Mouse (Mus musculus) liver, embryonic 13.5 days (tissue): Measurements from ENCODE around the gene Gm42791. TPM values are rescaled to one million over a fixed set of nuclear protein-coding genes. Genes with fewer than 3 reads are reported as not detected.

Source experiments
- ATAC-seq: fragments of 200-750 bp; cut with Nextera tagmentation; 2 replicates; pipeline ENCODE4 v1.8.0; 2017; ENCODE audit warnings: low read depth, mild to moderate bottlenecking, moderate number of reproducible peaks, moderate library complexity
- DNase-seq: peaks from one replicate; pipeline ENCODE4 v3.0.0; 2022
- H3K27ac ChIP-seq: fragments of 300-500 bp; sonication (generic); 2 replicates; pipeline ENCODE4 v1.5.1; 2015; ENCODE audit warnings: moderate library complexity, mild to moderate bottlenecking, inconsistent platforms
- H3K27me3 ChIP-seq: fragments of 300-500 bp; sonication (generic); 2 replicates; pipeline ENCODE4 v1.6.1; 2015; ENCODE audit warnings: mild to moderate bottlenecking, inconsistent platforms
- H3K36me3 ChIP-seq: fragments of 300-500 bp; sonication (generic); 2 replicates; pipeline ENCODE4 v1.6.1; 2015; ENCODE audit warnings: mild to moderate bottlenecking, inconsistent platforms
- H3K4me1 ChIP-seq: fragments of 300-500 bp; sonication (generic); replicated peaks from 2 replicates; pipeline ENCODE4 v1.6.1; 2015; ENCODE audit warnings: inconsistent platforms
- H3K4me2 ChIP-seq: fragments of 300-500 bp; sonication (generic); 2 replicates; pipeline ENCODE4 v1.6.1; 2015; ENCODE audit warnings: inconsistent platforms, mild to moderate bottlenecking, moderate library complexity
- H3K4me3 ChIP-seq: fragments of 300-500 bp; sonication (generic); replicated peaks from 2 replicates; pipeline ENCODE4 v1.5.1; 2015; ENCODE audit warnings: mild to moderate bottlenecking, inconsistent platforms
- H3K9ac ChIP-seq: fragments of 300-500 bp; sonication (generic); 2 replicates; pipeline ENCODE4 v1.6.1; 2015; ENCODE audit warnings: mild to moderate bottlenecking, inconsistent platforms
- H3K9me3 ChIP-seq: fragments of 300-500 bp; sonication (generic); replicated peaks from 2 replicates; pipeline ENCODE4 v1.6.1; 2016; ENCODE audit warnings: inconsistent platforms
- WGBS: fragments of 180-500 bp; shearing (Covaris S2); methylation state at CpG from one replicate; pipeline ENCODE4 v1.1.7; 2015; ENCODE audit not compliant: insufficient replicate concordance; 5-methylcytosine and 5-hydroxymethylcytosine counted together
- polyA plus RNA-seq: library from polyadenylated mRNA; unstranded; fragments of >200 nt; fragmentation: Nextera tagmentation; extraction: Ambion mirVana; gene quantifications from 2 replicates; pipeline ENCODE4 v1.2.1, GENCODE M21; 2015

Gene Gm42791
- polyA plus RNA-seq, 1 experiment from 2014 or later: 0.86 TPM

DNA sequence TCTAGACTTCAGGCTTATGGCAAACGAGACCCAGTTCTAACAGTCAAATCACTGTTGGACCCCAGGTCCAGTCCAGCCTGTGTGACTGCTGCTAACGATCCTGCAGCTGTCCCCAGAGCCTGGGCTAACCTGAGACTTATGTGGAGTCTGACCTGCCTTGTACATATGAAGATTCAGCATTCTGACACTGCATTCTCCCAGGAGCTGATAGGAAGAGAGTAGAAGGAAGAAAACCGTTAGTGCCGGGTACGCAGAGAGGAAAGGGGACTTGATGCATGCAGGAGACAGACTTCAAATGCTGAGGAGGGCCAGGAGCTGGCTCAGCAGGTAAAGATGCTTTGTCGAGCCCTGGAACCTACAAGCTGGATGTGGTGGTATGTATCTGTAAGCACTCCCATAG, 59.1 kb downstream of the Gm42791 start:
- H3K9me3 ChIP-seq: peaks cover 6% of the 10 kb centered on the region; the same call in 1 of the 2 replicates
- no peak for DNase-seq
- H3K4me2 ChIP-seq: peak overlapping the region; percentile 45
- ATAC-seq: peak; percentile 36
- peaks cover 71% of the 10 kb centered on the region for H3K4me1 ChIP-seq
- H3K27me3 ChIP-seq: no peaks in the 10 kb centered on the region
- peak overlapping the region; percentile 26; the same call in 1 of the 2 replicates for H3K9ac ChIP-seq
- H3K4me3 ChIP-seq: no peak overlapping the region
- peak overlapping the region; percentile 93 for H3K27ac ChIP-seq
- peaks cover 4% of the 10 kb centered on the region for H3K36me3 ChIP-seq
- WGBS: 31% methylated on average over 6 of the region's 6 CpGs

DNA sequence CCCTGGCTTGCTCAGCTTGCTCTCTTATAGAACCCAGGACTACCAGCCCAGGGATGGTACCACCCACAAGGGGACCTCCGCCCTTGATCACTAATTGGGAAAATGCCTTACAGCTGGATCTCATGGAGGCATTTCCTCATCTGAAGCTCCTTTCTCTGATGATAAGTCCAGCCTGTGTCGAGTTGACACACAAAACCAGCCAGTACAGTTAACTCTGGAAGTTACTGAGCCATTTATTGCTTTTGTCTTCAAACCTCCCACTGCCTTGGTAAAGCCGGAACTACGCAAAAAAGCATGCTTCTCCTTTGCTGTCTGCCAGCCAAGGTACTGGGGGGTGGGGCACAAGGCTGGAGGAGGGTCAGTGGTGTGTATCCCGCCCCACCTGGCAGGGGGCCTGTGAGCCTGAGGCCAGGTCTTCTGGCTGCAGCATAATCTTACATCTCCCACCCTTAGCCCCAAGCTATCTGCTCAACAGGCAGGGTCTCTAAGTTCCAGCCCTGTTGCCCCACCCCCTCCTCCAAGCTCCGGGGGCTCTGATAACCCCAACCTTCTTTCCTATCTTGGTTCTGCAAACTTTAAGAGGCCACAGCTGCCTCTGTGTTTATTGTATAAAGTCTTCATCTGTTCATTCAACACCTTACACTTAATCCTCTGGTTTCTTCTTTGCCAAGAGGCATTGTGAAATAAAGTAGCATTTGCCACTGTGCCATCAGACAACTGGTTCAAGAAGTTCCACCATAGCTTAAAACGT, 59.7 kb downstream of the Gm42791 start:
- H3K4me1 ChIP-seq: peaks cover 77% of the 10 kb centered on the region
- H3K9ac ChIP-seq: peak overlapping the region; percentile 41
- H3K9me3 ChIP-seq: peaks cover 6% of the 10 kb centered on the region; the same call in 1 of the 2 replicates
- H3K4me2 ChIP-seq: peak overlapping the region; percentile 45
- ATAC-seq (peak; percentile 98), DNase-seq (peak; percentile 86)
- WGBS: 18% methylated on average over 7 of the region's 7 CpGs
- H3K4me3 ChIP-seq: peak overlapping the region; percentile 1; the same call in 1 of the 2 replicates
- no peaks in the 10 kb centered on the region for H3K27me3 ChIP-seq
- peak overlapping the region; percentile 93 for H3K27ac ChIP-seq
- peaks cover 4% of the 10 kb centered on the region for H3K36me3 ChIP-seq

DNA sequence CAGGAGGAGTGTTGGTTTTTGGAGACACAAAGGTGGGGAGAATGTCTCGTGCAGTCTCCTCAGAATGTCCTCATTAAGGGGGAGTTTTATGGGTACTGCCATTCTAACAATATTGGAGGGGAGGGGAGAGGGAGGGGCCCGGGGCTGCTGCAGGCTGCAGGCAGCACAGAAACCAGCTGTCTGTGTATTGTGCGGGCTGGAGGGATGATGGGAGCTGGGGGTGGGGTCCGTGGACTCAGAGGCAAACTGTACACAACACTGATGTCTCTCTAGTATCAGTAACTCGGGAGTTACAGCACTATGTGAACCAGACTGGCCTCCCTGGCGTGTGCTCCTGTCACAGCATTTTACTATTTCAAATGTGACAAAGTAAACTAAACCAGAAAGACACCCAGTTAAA, 60.5 kb downstream of the Gm42791 start:
- peaks cover 6% of the 10 kb centered on the region; the same call in 1 of the 2 replicates for H3K9me3 ChIP-seq
- H3K36me3 ChIP-seq: peaks cover 4% of the 10 kb centered on the region
- ATAC-seq: 0 out of 2 replicates have a peak, but pooled peaks have one; percentile 12
- WGBS: 43% methylated on average over 6 of the region's 6 CpGs
- peak overlapping the region; percentile 93 for H3K27ac ChIP-seq
- H3K27me3 ChIP-seq: no peaks in the 10 kb centered on the region
- H3K4me2 ChIP-seq: peak overlapping the region; percentile 45
- H3K9ac ChIP-seq: peak overlapping the region; percentile 41
- peaks cover 78% of the 10 kb centered on the region for H3K4me1 ChIP-seq
- DNase-seq: no peak
- peak overlapping the region; percentile 10; the same call in 1 of the 2 replicates for H3K4me3 ChIP-seq

DNA sequence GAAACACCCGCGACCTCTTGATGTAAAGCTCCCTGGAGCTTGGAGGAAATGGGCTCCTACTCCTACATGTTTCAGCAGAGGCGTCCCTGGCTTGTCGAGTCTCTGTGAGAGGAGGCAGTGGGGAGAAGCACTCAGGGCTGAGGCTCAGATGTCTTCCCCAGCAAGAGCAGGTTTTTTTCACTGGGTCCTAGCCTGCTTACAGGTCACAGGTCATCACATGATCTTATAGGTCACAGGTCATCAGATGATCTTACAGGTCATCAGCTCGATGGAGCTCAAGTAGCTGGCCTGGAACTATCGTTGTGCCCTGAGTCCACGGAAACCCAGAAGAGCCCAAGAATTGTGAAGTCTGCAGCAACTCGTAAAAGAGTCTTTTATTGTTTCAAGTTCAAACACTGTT, 61.2 kb downstream of the Gm42791 start:
- H3K36me3 ChIP-seq: peaks cover 4% of the 10 kb centered on the region
- H3K4me1 ChIP-seq: peaks cover 80% of the 10 kb centered on the region
- 69% methylated on average over 8 of the region's 8 CpGs for WGBS
- H3K27me3 ChIP-seq: no peaks in the 10 kb centered on the region
- peaks cover 6% of the 10 kb centered on the region; the same call in 1 of the 2 replicates for H3K9me3 ChIP-seq
- peak overlapping the region; percentile 41 for H3K9ac ChIP-seq
- no peak for ATAC-seq
- peak overlapping the region; percentile 45 for H3K4me2 ChIP-seq
- no peak overlapping the region for H3K4me3 ChIP-seq
- H3K27ac ChIP-seq: peak overlapping the region; percentile 93
- DNase-seq: no peak

DNA sequence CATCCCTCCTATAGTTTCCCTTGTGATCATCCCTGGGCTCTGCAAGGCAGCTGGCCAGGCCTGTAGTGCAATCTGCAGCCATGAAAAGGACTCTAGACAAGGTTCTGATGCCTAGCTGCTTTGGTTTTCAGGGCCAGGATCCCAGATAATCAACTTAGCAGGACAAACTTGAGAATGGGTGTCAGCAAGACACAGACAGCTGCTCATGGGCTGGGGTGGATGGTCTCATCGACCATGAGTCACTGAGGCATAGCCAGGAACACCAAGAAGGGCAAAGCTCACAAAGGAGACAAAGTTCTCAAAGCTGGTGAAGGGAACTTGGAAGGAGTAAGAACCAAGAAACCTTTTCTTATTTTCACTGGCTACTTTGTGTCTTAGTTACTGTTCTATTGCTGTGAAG, 63.6 kb downstream of the Gm42791 start:
- H3K4me2 ChIP-seq: no peak overlapping the region
- H3K27ac ChIP-seq: 0 out of 2 replicates have a peak overlapping the region, but pooled peaks have one; percentile 21
- H3K4me3 ChIP-seq: no peak overlapping the region
- no peak for DNase-seq
- 74% methylated on average over 1 of the region's 1 CpGs for WGBS
- no peak overlapping the region for H3K9ac ChIP-seq
- peaks cover 8% of the 10 kb centered on the region for H3K36me3 ChIP-seq
- H3K9me3 ChIP-seq: 0 out of 2 replicates have a peak, but pooled peaks cover 2% of the 10 kb centered on the region
- peaks cover 80% of the 10 kb centered on the region for H3K4me1 ChIP-seq
- no peak for ATAC-seq
- no peaks in the 10 kb centered on the region for H3K27me3 ChIP-seq

DNA sequence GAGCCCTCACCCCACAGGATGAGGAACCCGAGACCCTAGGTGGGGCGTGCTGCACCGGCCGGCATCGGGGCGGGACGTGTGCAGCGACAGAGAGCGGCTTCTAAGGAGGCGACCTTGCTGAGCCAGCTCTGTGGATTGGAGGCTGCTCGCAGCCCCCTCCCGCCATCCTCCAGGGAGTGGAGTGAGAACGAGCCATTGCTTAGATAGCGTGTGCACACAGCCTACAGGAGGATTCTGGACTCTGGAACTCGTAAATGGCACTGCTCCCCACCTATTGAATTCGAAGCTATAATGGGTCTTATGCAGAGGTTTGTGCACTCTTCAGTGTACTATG, 65.9 kb downstream of the Gm42791 start, which contains the start of gene Katnal1:
TSS of gene Katnal1 (minus strand) at position 205 of the 334 bp plus-strand sequence.
- Histone ChIP-seq H3K27me3 (no peaks in the 10 kb centered on the region), H3K4me1 (peaks cover 78% of the 10 kb centered on the region), H3K27ac (peak within 1 kb of the TSS; percentile 96), H3K36me3 (peaks cover 19% of the 10 kb centered on the region), H3K9me3 (no peaks in the 10 kb centered on the region), H3K4me2 (peak within 1 kb of the TSS; percentile 97), H3K4me3 (peak within 1 kb of the TSS; percentile 78), H3K9ac (peak within 1 kb of the TSS; percentile 85)
- ATAC-seq: peak; percentile 43
- DNase-seq: no peak
- WGBS: 1% methylated on average over 16 of the region's 16 CpGs

DNA sequence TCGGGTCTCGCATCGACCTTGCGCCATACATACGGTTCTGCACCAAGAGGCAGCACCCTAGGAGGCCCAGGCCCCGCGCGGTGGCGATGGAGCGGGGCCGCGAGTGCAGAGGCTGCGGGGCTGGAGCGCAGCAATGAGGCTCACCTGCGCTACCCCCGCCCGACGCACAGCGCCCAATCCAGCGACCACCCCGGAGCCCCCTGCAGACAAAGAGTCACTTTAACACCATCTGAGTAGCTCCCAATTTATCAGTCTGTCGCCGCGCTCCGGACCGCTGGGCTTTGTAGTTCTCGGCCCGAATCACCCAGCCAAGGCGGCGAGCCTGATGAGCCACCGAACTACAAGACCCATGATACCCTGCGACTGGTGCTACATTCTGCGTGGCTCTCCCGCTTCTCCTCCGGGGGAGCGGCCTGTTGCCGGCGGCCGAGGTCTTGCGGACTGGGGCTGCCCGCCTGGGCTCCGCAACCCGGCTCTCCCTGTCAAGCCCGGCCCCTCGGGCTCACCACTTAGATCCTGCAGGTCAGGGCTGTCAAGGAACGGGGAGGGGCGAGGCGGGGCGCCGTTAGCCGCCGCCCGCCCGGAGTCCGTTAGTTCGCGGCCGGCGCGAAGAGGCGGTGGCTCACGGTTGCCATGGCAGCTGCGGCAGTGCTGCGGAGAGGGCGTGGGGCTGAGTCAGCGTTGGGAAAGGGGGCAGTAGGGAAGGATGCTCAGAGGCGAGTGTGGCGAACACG, 66.4 kb downstream of the Gm42791 start:
- Histone ChIP-seq H3K4me2 (peak overlapping the region; percentile 97), H3K4me1 (peaks cover 78% of the 10 kb centered on the region), H3K4me3 (peak overlapping the region; percentile 78), H3K27me3 (no peaks in the 10 kb centered on the region), H3K9ac (peak overlapping the region; percentile 85), H3K36me3 (peaks cover 19% of the 10 kb centered on the region), H3K27ac (peak overlapping the region; percentile 96), H3K9me3 (no peaks in the 10 kb centered on the region)
- peak; percentile 90 for DNase-seq
- under 1% methylated on average over 69 of the region's 69 CpGs for WGBS
- ATAC-seq: peak; percentile 94

DNA sequence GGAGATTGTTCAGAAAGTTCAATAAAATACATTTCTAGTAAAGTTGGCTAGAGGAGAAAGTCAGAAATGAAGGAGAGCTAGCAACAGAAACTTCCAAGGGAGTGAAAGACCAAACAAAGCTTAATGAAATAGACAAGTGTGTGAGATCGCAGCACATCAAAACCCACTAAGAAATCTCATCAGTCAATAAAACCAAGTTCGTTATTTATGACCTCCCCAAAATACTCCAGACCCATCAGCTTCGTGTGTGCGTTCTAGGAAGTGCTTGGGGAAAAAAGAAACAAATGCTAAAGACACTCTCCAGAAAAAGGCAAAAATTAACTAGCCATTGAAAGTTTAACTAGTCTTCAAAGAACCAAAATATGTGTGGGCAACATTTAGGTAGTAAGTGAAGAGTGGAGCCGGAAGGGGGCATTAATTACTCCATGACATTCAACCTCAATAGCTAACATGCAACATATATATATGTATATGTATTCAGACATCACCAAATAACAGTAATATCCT, 67.2 kb downstream of the Gm42791 start:
- 39% methylated on average over 5 of the region's 5 CpGs for WGBS
- Histone ChIP-seq H3K27me3 (no peaks in the 10 kb centered on the region), H3K9me3 (no peaks in the 10 kb centered on the region), H3K9ac (peak overlapping the region; percentile 85), H3K36me3 (peaks cover 19% of the 10 kb centered on the region), H3K27ac (peak overlapping the region; percentile 96), H3K4me2 (peak overlapping the region; percentile 97), H3K4me1 (peaks cover 77% of the 10 kb centered on the region), H3K4me3 (peak overlapping the region; percentile 78)
- ATAC-seq (no peak), DNase-seq (no peak)

DNA sequence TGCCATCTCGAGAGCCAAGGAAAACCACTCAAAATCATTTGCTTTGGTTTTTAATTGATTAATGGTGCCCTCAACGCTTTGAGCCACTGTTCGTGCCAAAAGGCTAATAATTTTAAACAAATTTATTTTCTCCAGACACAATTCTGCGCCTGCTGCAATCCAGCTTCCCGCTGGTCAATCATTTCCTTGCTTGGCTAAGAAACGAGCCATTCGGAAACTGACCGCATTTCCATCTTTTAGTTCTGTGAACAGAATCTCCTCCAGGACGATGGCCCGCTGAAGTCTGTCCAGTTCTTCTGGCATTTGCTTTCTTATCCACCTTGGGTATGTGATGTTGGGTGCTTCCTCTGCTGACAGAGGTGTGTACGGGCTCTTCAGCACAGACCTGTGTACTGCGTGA, 70.4 kb downstream of the Gm42791 start:
- ATAC-seq: no peak
- H3K9ac ChIP-seq: no peak overlapping the region
- H3K4me3 ChIP-seq: no peak overlapping the region
- no peak overlapping the region for H3K4me2 ChIP-seq
- H3K27me3 ChIP-seq: no peaks in the 10 kb centered on the region
- H3K9me3 ChIP-seq: no peaks in the 10 kb centered on the region
- DNase-seq: no peak
- H3K4me1 ChIP-seq: peaks cover 56% of the 10 kb centered on the region
- no peak overlapping the region for H3K27ac ChIP-seq
- 88% methylated on average over 12 of the region's 12 CpGs for WGBS
- peaks cover 29% of the 10 kb centered on the region for H3K36me3 ChIP-seq

DNA sequence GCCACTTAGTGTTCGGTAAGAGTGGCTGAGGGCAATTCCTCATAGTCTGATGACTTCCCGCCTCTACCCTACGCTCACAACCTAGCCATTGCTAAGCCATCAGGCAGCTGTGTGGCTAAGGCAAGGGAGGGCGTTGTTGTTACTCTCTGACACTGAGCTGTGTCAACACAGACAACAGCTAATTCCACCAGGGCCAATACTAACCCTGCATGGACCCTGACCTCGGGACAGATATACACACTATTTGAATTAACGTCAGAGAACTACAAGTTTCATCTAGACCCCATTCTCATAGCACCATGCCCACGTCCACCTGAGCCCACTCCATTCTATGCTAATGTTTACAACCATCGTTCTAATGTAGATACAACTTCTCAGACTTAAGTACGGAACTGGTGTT, 70.9 kb downstream of the Gm42791 start:
- peaks cover 51% of the 10 kb centered on the region for H3K4me1 ChIP-seq
- no peak overlapping the region for H3K4me2 ChIP-seq
- H3K9me3 ChIP-seq: no peaks in the 10 kb centered on the region
- no peak for DNase-seq
- H3K27ac ChIP-seq: no peak overlapping the region
- H3K4me3 ChIP-seq: no peak overlapping the region
- 76% methylated on average over 9 of the region's 9 CpGs for WGBS
- H3K27me3 ChIP-seq: no peaks in the 10 kb centered on the region
- no peak for ATAC-seq
- H3K9ac ChIP-seq: no peak overlapping the region
- H3K36me3 ChIP-seq: peaks cover 34% of the 10 kb centered on the region

DNA sequence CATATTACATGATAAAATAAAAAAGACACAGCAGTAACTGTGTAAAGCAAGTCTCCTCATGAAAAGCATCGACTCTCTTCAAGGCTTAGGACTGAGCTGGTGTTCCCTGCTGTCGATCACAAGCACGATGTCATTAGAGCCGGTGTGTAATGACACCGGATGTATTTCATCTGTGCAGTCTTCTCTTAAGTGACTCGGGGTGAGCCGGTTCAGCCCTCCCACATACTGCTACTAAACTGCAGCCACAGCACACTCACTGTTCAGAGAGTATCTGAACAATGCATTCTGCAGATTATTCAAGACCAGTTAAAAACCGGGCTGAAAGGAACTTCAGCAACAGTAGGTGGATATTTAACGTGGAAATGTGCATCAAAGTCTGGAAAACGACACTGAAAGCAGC, 71.5 kb downstream of the Gm42791 start:
- WGBS: 71% methylated on average over 10 of the region's 10 CpGs
- Histone ChIP-seq H3K9me3 (no peaks in the 10 kb centered on the region), H3K4me3 (no peak overlapping the region), H3K4me1 (peaks cover 49% of the 10 kb centered on the region), H3K9ac (no peak overlapping the region), H3K27ac (no peak overlapping the region), H3K36me3 (peaks cover 40% of the 10 kb centered on the region), H3K27me3 (no peaks in the 10 kb centered on the region), H3K4me2 (no peak overlapping the region)
- DNase-seq (no peak), ATAC-seq (no peak)
